Mouse (Mus musculus) midbrain, embryonic 14.5 days (tissue): Measurements from ENCODE around the gene Gck. TPM values are rescaled to one million over a fixed set of nuclear protein-coding genes. Genes with fewer than 3 reads are reported as not detected.
A peak's percentile ranks its signal among the peaks of the same experiment; 100 is the strongest.
"Not testable (repeated sequence)": the region's sequence is repeated elsewhere in the genome, so short reads cannot be mapped to it uniquely, and the experiment has no call there.

Source experiments
- ATAC-seq: fragments of 200-750 bp; cut with Nextera tagmentation; 2 replicates; pipeline ENCODE4 v1.8.0; 2017; ENCODE audit warnings: moderate number of reproducible peaks, moderate library complexity; ENCODE audit not compliant: low FRiP score, low TSS enrichment
- DNase-seq: peaks from one replicate; pipeline ENCODE4 v3.0.0-alpha.2; 2015
- H3K27ac ChIP-seq: fragments of 300-500 bp; sonication (generic); replicated peaks from 2 replicates; pipeline ENCODE4 v1.5.1; 2014; ENCODE audit warnings: mild to moderate bottlenecking, low read depth, low read length, moderate library complexity
- H3K27me3 ChIP-seq: fragments of 300-500 bp; sonication (generic); 2 replicates; pipeline ENCODE4 v1.6.1; 2014; ENCODE audit warnings: low read length, control low read depth, mixed read lengths; ENCODE audit not compliant: control insufficient read depth, insufficient read depth
- H3K36me3 ChIP-seq: fragments of 300-500 bp; sonication (generic); 2 replicates; pipeline ENCODE4 v1.6.1; 2014; ENCODE audit warnings: low read length, control low read depth; ENCODE audit not compliant: control insufficient read depth, insufficient read depth
- H3K4me1 ChIP-seq: fragments of 300-500 bp; sonication (generic); 2 replicates; pipeline ENCODE4 v1.6.1; 2014; ENCODE audit warnings: mild to moderate bottlenecking, antibody characterized with exemption, low read length, control low read depth; ENCODE audit not compliant: control insufficient read depth, insufficient read depth
- H3K4me2 ChIP-seq: fragments of 300-500 bp; sonication (generic); 2 replicates; pipeline ENCODE4 v1.6.1; 2014; ENCODE audit warnings: mild to moderate bottlenecking, low read length, moderate library complexity
- H3K4me3 ChIP-seq: fragments of 300-500 bp; sonication (generic); replicated peaks from 2 replicates; pipeline ENCODE4 v1.5.1; 2014; ENCODE audit warnings: low read depth, low read length
- H3K9ac ChIP-seq: fragments of 300-500 bp; sonication (generic); replicated peaks from 2 replicates; pipeline ENCODE4 v1.6.1; 2014; ENCODE audit warnings: mild to moderate bottlenecking, low read length, moderate library complexity
- H3K9me3 ChIP-seq: fragments of 300-500 bp; sonication (generic); 2 replicates; pipeline ENCODE4 v1.6.1; 2016; ENCODE audit warnings: low read length, control low read depth, mixed read lengths; ENCODE audit not compliant: control insufficient read depth
- WGBS: fragments of 180-500 bp; shearing (Covaris S2); extraction: QIAGEN DNeasy Blood & Tissue Kit; methylation state at CpG from one replicate; pipeline ENCODE4 v1.1.7; 2014; 5-methylcytosine and 5-hydroxymethylcytosine counted together
- polyA plus RNA-seq: library from polyadenylated mRNA; unstranded; fragments of >200 nt; fragmentation: Nextera tagmentation; extraction: Ambion mirVana; gene quantifications from 2 replicates; pipeline ENCODE4 v1.2.1, GENCODE M21; 2014

The Gck gene
- polyA plus RNA-seq, 1 experiment from 2014 or later, result 5.9 TPM

GRCm38 (mm10) chr11:5953130-5953765 lies 3.4 kb upstream of the Gck start:
- no peak overlapping the region for H3K27ac ChIP-seq
- 31% methylated on average over 8 of the region's 8 CpGs for WGBS
- DNase-seq, result peak; percentile 73
- no peak overlapping the region for H3K4me3 ChIP-seq
- peaks cover 13% of the 10 kb centered on the region for H3K4me1 ChIP-seq
- no peak overlapping the region for H3K9ac ChIP-seq
- no peaks in the 10 kb centered on the region for H3K27me3 ChIP-seq
- H3K4me2 ChIP-seq, result no peak overlapping the region
- H3K36me3 ChIP-seq, result no peaks in the 10 kb centered on the region
- ATAC-seq, result no peak
- H3K9me3 ChIP-seq, result no peaks in the 10 kb centered on the region

GRCm38 (mm10) chr11:5952501-5952900 lies 2.6 kb upstream of the Gck start:
- Histone ChIP-seq H3K36me3 (no peaks in the 10 kb centered on the region), H3K27me3 (no peaks in the 10 kb centered on the region), H3K9ac (no peak overlapping the region), H3K4me3 (no peak overlapping the region), H3K27ac (no peak overlapping the region), H3K4me2 (no peak overlapping the region), H3K4me1 (peaks cover 13% of the 10 kb centered on the region), H3K9me3 (no peaks in the 10 kb centered on the region)
- DNase-seq (no peak), ATAC-seq (no peak)
- WGBS, result 92% methylated on average over 5 of the region's 5 CpGs

GRCm38 (mm10) chr11:5948546-5949250 lies 1.2 kb downstream of the Gck start:
- H3K4me2 ChIP-seq, result no peak overlapping the region
- H3K9ac ChIP-seq, result no peak overlapping the region
- no peak for DNase-seq
- no peaks in the 10 kb centered on the region for H3K36me3 ChIP-seq
- H3K9me3 ChIP-seq, result no peaks in the 10 kb centered on the region
- no peak overlapping the region for H3K27ac ChIP-seq
- H3K4me1 ChIP-seq, result no peaks in the 10 kb centered on the region; the same call in 1 of the 2 replicates
- no peak overlapping the region for H3K4me3 ChIP-seq
- no peak for ATAC-seq
- no peaks in the 10 kb centered on the region for H3K27me3 ChIP-seq
- 65% methylated on average over 10 of the region's 10 CpGs for WGBS

GRCm38 (mm10) chr11:5947796-5948195 lies 2.1 kb downstream of the Gck start:
- H3K4me2 ChIP-seq, result no peak overlapping the region
- H3K9ac ChIP-seq, result no peak overlapping the region
- no peaks in the 10 kb centered on the region for H3K27me3 ChIP-seq
- DNase-seq (no peak), ATAC-seq (no peak)
- no peak overlapping the region for H3K27ac ChIP-seq
- H3K4me3 ChIP-seq, result no peak overlapping the region
- H3K9me3 ChIP-seq, result no peaks in the 10 kb centered on the region
- no peaks in the 10 kb centered on the region for H3K36me3 ChIP-seq
- WGBS, result 72% methylated on average over 4 of the region's 4 CpGs
- H3K4me1 ChIP-seq, result no peaks in the 10 kb centered on the region; the same call in 1 of the 2 replicates

GRCm38 (mm10) chr11:5945096-5945495 lies 4.8 kb downstream of the Gck start:
- no peaks in the 10 kb centered on the region for H3K27me3 ChIP-seq
- H3K4me3 ChIP-seq, result no peak overlapping the region
- no peaks in the 10 kb centered on the region for H3K36me3 ChIP-seq
- no peak overlapping the region for H3K4me2 ChIP-seq
- H3K27ac ChIP-seq, result no peak overlapping the region
- 79% methylated on average over 2 of the region's 2 CpGs for WGBS
- H3K9me3 ChIP-seq, result no peaks in the 10 kb centered on the region
- DNase-seq (no peak), ATAC-seq (no peak)
- H3K9ac ChIP-seq, result no peak overlapping the region
- no peaks in the 10 kb centered on the region; the same call in 1 of the 2 replicates for H3K4me1 ChIP-seq

- H3K27me3 ChIP-seq, result no peaks in the 10 kb centered on the region
- H3K36me3 ChIP-seq, result no peaks in the 10 kb centered on the region
- no peak overlapping the region for H3K4me2 ChIP-seq
- WGBS, result 67% methylated on average over 6 of the region's 6 CpGs
- DNase-seq, result no peak
- no peak for ATAC-seq
- no peak overlapping the region for H3K27ac ChIP-seq
- no peak overlapping the region for H3K9ac ChIP-seq
- H3K9me3 ChIP-seq, result no peaks in the 10 kb centered on the region
- H3K4me3 ChIP-seq, result no peak overlapping the region
- H3K4me1 ChIP-seq, result no peaks in the 10 kb centered on the region
Measured at GRCm38 (mm10) chr11:5942966-5943365, 6.9 kb downstream of the Gck start.

GRCm38 (mm10) chr11:5934531-5934930 lies 15.3 kb downstream of the Gck start:
- DNase-seq, H3K27me3 ChIP-seq, H3K4me2 ChIP-seq, ATAC-seq, H3K9me3 ChIP-seq, H3K9ac ChIP-seq, H3K27ac ChIP-seq, H3K4me1 ChIP-seq, H3K36me3 ChIP-seq, H3K4me3 ChIP-seq: not testable (repeated sequence)
- 95% methylated on average over 11 of the region's 11 CpGs for WGBS

GRCm38 (mm10) chr11:5931947-5932346 lies 17.9 kb downstream of the Gck start:
- H3K9ac ChIP-seq, H3K27ac ChIP-seq, H3K4me1 ChIP-seq, H3K9me3 ChIP-seq, ATAC-seq, H3K4me3 ChIP-seq, H3K36me3 ChIP-seq, H3K27me3 ChIP-seq, H3K4me2 ChIP-seq: not testable (repeated sequence)
- peak; percentile 17 for DNase-seq
- WGBS, result 88% methylated on average over 6 of the region's 6 CpGs

GRCm38 (mm10) chr11:5930578-5930977 lies 19.3 kb downstream of the Gck start:
- Histone ChIP-seq H3K4me1 (no peaks in the 10 kb centered on the region), H3K27me3 (no peaks in the 10 kb centered on the region), H3K27ac (no peak overlapping the region), H3K9me3 (no peaks in the 10 kb centered on the region), H3K4me3 (no peak overlapping the region), H3K36me3 (no peaks in the 10 kb centered on the region), H3K9ac (no peak overlapping the region), H3K4me2 (no peak overlapping the region)
- DNase-seq (no peak), ATAC-seq (no peak)
- 42% methylated on average over 1 of the region's 1 CpGs for WGBS
